Mouse (Mus musculus) thymus, adult 2 months (tissue): ENCODE results near the gene Tnf. TPM values are rescaled to one million over a fixed set of nuclear protein-coding genes. Genes with fewer than 3 reads are reported as not detected.

ENCODE experiments used
- DNase-seq: peaks from one replicate; pipeline ENCODE4 v3.0.0; 2021
- H3K27ac ChIP-seq: fragments of 200-500 bp; 2 replicates; pipeline ENCODE4 v1.5.1; 2012; ENCODE audit warnings: low read length, control low read depth; ENCODE audit not compliant: control insufficient read depth, insufficient read depth
- H3K27me3 ChIP-seq: fragments of 200-500 bp; 2 replicates; pipeline ENCODE4 v1.6.1; 2012; ENCODE audit warnings: mild to moderate bottlenecking, low read length, moderate library complexity, mixed read lengths; ENCODE audit not compliant: control insufficient read depth, insufficient read depth
- H3K36me3 ChIP-seq: fragments of 200-500 bp; 2 replicates; pipeline ENCODE4 v1.6.1; 2012; ENCODE audit warnings: mild to moderate bottlenecking, low read length, moderate library complexity; ENCODE audit not compliant: control insufficient read depth, insufficient read depth
- H3K4me1 ChIP-seq: fragments of 200-500 bp; replicated peaks from 2 replicates; pipeline ENCODE4 v1.6.1; 2012; ENCODE audit warnings: low read length; ENCODE audit not compliant: control insufficient read depth, insufficient read depth
- H3K4me3 ChIP-seq: fragments of 200-500 bp; 2 replicates; pipeline ENCODE4 v1.5.1; 2012; ENCODE audit warnings: mild to moderate bottlenecking, low read length, control low read depth, moderate library complexity; ENCODE audit not compliant: control insufficient read depth, insufficient read depth
- CTCF ChIP-seq: fragments of 200-500 bp; IDR thresholded peaks from 2 replicates; pipeline ENCODE4 v1.5.1; 2012; ENCODE audit warnings: mild to moderate bottlenecking, control low read depth, low read length, moderate library complexity, borderline replicate concordance; ENCODE audit not compliant: control insufficient read depth, poor library complexity, insufficient read depth; ENCODE audit errors: extremely low read depth
- POLR2A ChIP-seq: fragments of 200-500 bp; IDR thresholded peaks from 2 replicates; pipeline ENCODE4 v1.6.1; 2012; ENCODE audit warnings: mild to moderate bottlenecking, low read length, control low read depth, moderate library complexity; ENCODE audit not compliant: control insufficient read depth, poor library complexity, insufficient read depth; ENCODE audit errors: extremely low read depth
- WGBS: fragments of 180-500 bp; shearing (Covaris S2); methylation state at CpG from one replicate; pipeline ENCODE4 v1.1.7; 2018; 5-methylcytosine and 5-hydroxymethylcytosine counted together
- polyA plus RNA-seq: library from polyadenylated mRNA; depleted of rRNA; stranded (reverse); fragments of >200 nt; gene quantifications from 2 replicates; pipeline ENCODE4 v1.2.3, GENCODE M21; 2012

Gene Tnf
- polyA plus RNA-seq, 1 experiment, result 11.4 TPM

DNA sequence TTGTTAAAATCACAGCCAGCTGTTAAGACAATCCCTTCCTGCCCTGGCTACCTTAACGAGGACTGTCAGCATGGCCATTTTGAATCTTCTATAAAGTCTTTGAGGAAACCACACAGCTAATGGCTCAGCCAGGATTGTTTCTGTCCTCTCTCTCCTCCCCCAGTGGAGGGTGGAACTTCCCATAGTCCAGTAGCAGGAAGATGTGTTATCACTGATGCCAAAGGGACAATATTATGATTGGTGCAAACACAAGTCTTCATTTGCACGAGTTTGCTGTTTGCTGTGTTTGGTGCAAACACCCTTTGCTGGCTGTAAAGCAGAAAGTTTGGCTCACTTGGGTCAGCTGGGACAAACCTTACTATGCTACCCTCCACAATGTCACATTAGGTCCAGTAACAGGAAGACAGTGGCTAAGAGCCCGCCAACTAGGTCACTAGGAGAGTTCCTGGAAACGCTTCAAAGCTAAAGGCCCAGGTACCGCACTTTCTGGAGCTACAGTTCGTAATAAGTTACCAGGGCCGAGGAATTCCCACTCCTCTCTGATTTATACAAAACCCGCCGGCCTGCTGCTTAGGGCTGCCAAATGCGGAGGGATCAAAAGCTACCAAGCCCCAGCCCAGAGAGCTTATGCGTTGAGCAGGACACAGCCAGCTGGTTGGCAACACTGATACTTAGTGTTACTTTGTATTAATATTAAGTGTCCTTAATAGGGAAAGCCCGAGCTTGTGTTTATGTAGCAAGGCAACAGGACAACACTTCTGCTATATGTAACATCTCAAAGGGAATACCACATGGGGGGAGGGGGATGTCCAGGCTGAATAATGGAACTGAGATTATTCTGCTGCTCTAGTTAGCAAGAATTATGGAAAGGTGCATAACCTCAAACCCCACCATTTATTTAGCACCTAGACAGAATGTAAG, 38.8 kb upstream of the Tnf start:
- H3K27me3 ChIP-seq, result no peaks in the 10 kb centered on the region
- peaks cover 26% of the 10 kb centered on the region for H3K36me3 ChIP-seq
- peak overlapping the region; percentile 90 for H3K27ac ChIP-seq
- H3K4me1 ChIP-seq, result peaks cover 30% of the 10 kb centered on the region
- peak overlapping the region; percentile 47; the same call in 1 of the 2 replicates for H3K4me3 ChIP-seq
- no peak for DNase-seq
- WGBS, result 55% methylated on average over 12 of the region's 12 CpGs
- TF ChIP-seq POLR2A (no peak), CTCF (no peak)

DNA sequence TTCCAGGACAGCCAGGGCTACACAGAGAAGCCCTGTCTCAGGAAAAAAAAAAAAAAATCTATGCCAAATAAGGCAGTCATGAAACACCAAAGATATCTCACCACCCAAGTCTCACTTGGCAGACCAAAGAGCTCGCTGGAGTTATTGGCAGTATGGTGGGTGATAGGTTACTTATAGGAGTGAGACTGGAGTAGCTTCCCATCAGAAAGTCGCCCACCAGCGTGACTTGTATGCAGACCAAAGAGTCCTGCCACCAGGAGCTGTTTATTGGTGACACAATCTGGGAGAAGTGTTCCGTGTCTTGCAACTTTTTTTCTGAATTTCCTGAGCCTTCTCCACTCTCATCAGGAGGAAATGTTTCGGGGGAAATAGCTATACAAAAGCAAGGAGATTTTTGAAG, 37.9 kb upstream of the Tnf start:
- no peak for TF ChIP-seq CTCF
- no peak for TF ChIP-seq POLR2A

GRCm38 (mm10) chr17:35237504-35237903, 35.7 kb upstream of the Tnf start:
- TF ChIP-seq CTCF, result no peak
- no peak for TF ChIP-seq POLR2A
- H3K36me3 ChIP-seq, result no peaks in the 10 kb centered on the region
- WGBS, result 94% methylated on average over 12 of the region's 12 CpGs
- H3K4me3 ChIP-seq, result no peak overlapping the region
- DNase-seq, result no peak
- peaks cover 25% of the 10 kb centered on the region for H3K4me1 ChIP-seq
- H3K27me3 ChIP-seq, result no peaks in the 10 kb centered on the region
- no peak overlapping the region for H3K27ac ChIP-seq

More for the DNA sequence above, 37.9 kb upstream of the Tnf start:
- Histone ChIP-seq H3K36me3 (peaks cover 16% of the 10 kb centered on the region), H3K4me1 (peaks cover 27% of the 10 kb centered on the region), H3K27ac (no peak overlapping the region), H3K4me3 (no peak overlapping the region), H3K27me3 (no peaks in the 10 kb centered on the region)
- WGBS, result 93% methylated on average over 5 of the region's 5 CpGs
- no peak for DNase-seq

- DNase-seq, result no peak
- WGBS, result 94% methylated on average over 9 of the region's 9 CpGs
- no peak for TF ChIP-seq CTCF
Observed at GRCm38 (mm10) chr17:35236996-35237395, 35.2 kb upstream of the Tnf start.

GRCm38 (mm10) chr17:35236390-35236746, 34.6 kb upstream of the Tnf start:
- Histone ChIP-seq H3K27ac (peak overlapping the region; percentile 91), H3K27me3 (no peaks in the 10 kb centered on the region), H3K4me1 (peaks cover 32% of the 10 kb centered on the region), H3K4me3 (peak overlapping the region; percentile 59), H3K36me3 (no peaks in the 10 kb centered on the region)
- TF ChIP-seq CTCF (peak; percentile 98), POLR2A (no peak)
- 3% methylated on average over 18 of the region's 18 CpGs for WGBS
- DNase-seq, result peak; percentile 100

More at GRCm38 (mm10) chr17:35236996-35237395, 35.2 kb upstream of the Tnf start:
- Histone ChIP-seq H3K4me3 (no peak overlapping the region), H3K27ac (no peak overlapping the region), H3K36me3 (no peaks in the 10 kb centered on the region), H3K27me3 (no peaks in the 10 kb centered on the region), H3K4me1 (peaks cover 29% of the 10 kb centered on the region)

DNA sequence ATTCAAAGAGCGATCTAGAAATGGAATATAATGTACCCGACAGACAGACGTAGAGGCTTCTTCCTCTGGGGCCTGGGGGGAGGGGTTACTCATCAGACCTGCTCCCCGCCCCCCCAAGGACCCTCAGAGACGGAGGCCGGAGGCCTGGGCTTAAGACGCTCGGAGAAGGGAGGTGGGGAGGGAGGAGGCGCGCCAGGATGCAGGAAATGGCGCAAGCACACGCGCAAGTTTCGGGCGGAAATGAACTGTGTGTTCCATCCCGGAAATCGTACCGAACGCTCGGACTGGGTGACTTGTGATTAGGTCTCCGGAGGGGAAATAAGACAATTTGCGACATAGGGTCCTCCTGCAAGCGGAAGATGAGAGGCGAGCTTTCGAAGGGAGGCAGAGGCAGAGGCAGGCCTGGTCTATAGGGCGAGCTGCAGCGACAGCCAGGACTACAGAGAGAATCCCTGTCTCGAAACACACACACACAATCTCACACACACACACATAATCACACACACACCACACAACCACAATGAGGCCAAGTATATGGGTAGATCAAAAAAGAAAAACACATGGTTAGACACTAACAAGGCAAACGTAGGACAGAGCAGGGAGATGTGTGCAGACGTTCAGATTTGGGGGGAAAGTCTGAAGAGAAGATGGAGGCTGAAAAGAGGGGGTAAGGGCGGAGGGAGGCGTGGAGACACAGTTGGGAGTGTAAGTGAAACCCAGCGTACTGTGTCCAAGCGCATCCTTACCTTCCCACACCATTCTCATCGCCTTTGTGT, 34.0 kb upstream of the Tnf start, which contains the start of gene Nfkbil1:
Gene Nfkbil1 (minus strand): TSS at position 179 of the 776 bp plus-strand sequence.
- TF ChIP-seq CTCF (0 out of 2 replicates have a peak, but pooled peaks have one; percentile 16), POLR2A (peak; percentile 90)
- WGBS, result under 1% methylated on average over 35 of the region's 35 CpGs
- no peaks in the 10 kb centered on the region for H3K27me3 ChIP-seq

More for the DNA sequence above, 34.0 kb upstream of the Tnf start, which contains the start of gene Nfkbil1:
- Histone ChIP-seq H3K27ac (peak within 1 kb of the TSS; percentile 91), H3K4me1 (peaks cover 35% of the 10 kb centered on the region), H3K4me3 (peak within 1 kb of the TSS; percentile 82), H3K36me3 (no peaks in the 10 kb centered on the region)
- DNase-seq, result peak; percentile 86
